ENCODE assay signal across 12 mouse cellular contexts in the genomic region with DNA sequence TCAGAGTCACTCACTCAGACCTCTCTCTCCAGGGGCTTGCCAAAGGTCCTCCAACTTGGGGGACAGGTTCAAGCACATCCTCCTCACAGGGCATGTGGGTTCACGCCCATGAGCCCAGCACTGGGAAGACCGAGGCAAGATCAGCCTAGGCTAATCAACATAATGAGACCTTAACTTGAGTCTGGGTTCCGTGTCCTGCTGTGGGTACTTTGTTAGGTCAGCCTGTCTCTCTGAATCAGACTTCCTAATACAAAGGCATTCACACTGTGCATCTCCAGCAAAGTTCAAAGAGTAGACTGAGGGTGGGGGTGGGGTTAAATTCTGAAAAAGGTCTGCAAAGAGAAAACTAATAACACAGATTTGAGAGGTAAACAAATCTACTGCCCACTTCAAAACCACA. TPM values are rescaled to one million over a fixed set of nuclear protein-coding genes. Genes with fewer than 3 reads are reported as not detected.
"Had no signal": no experiment of that assay in that cellular context is flagged by ENCODE, and none has a peak within 500 bp of the region (broad histone marks: within the 10 kb centered on the region; RNA-seq: fewer than 3 reads in every experiment).

No protein-coding gene starts in this region.

- DNase-seq: kidney, postnatal 14 days; layer of hippocampus, postnatal 36 days; right cerebral cortex, adult 18-20 months; right cerebral cortex, postnatal 25 days; thymus, postnatal 36 days had no signal

- H3K27ac ChIP-seq: limb, embryonic 15.5 days; liver, embryonic 12.5 days; lung, embryonic 15.5 days; midbrain, embryonic 12.5 days had no signal

- H3K9me3 ChIP-seq: limb, embryonic 15.5 days; liver, embryonic 12.5 days; lung, embryonic 15.5 days; midbrain, embryonic 12.5 days had no signal

- H3K4me3 ChIP-seq: limb, embryonic 15.5 days; liver, embryonic 12.5 days; lung, embryonic 15.5 days; midbrain, embryonic 12.5 days had no signal

- H3K4me2 ChIP-seq: limb, embryonic 15.5 days; liver, embryonic 12.5 days; lung, embryonic 15.5 days; midbrain, embryonic 12.5 days had no signal

- ATAC-seq: liver, embryonic 12.5 days; midbrain, embryonic 16.5 days had no signal

- H3K9ac ChIP-seq: limb, embryonic 15.5 days; liver, embryonic 12.5 days; lung, embryonic 15.5 days; midbrain, embryonic 12.5 days had no signal

- H3K36me3 ChIP-seq: limb, embryonic 15.5 days; liver, embryonic 12.5 days; lung, embryonic 15.5 days had no signal

RNA-seq across cellular contexts. Expression of a gene that starts 2.9 kb away (rescaled TPM):
- total RNA-seq: megakaryocyte-erythroid progenitor cell, adult 5-6 weeks had no signal
- polyA plus RNA-seq: liver, embryonic 12.5 days; thymus, postnatal 0 days had no signal
